Mouse (Mus musculus) splenic B cell, adult 2 months (primary cell): ENCODE data around the gene Syce1.
"Not testable (repeated sequence)": the region's sequence is repeated elsewhere in the genome, so short reads cannot be mapped to it uniquely, and the experiment has no call there.

Experiments used
- DNase-seq: peaks from one replicate; pipeline ENCODE4 v3.0.0-alpha.2; 2011; ENCODE audit warnings: low read depth, low spot score
- H3K27me3 ChIP-seq: 2 replicates; pipeline ENCODE4 v1.6.1; 2012; ENCODE audit warnings: mild to moderate bottlenecking, low read length, moderate library complexity, mixed read lengths; ENCODE audit not compliant: control insufficient read depth, poor library complexity, insufficient read depth, severe bottlenecking
- H3K36me3 ChIP-seq: 2 replicates; pipeline ENCODE4 v1.6.1; 2012; ENCODE audit warnings: mild to moderate bottlenecking, low read length, moderate library complexity, mixed read lengths; ENCODE audit not compliant: control insufficient read depth, poor library complexity, insufficient read depth, severe bottlenecking

Syce1 gene

GRCm38 (mm10) chr7:140805704-140806103 lies 18.1 kb upstream of the Syce1 start:
- Histone ChIP-seq H3K27me3 (no peaks in the 10 kb centered on the region), H3K36me3 (no peaks in the 10 kb centered on the region)
- DNase-seq = peak; percentile 44

- Histone ChIP-seq H3K36me3 (no peaks in the 10 kb centered on the region), H3K27me3 (no peaks in the 10 kb centered on the region)
- no peak for DNase-seq
These were observed 15.0 kb upstream of the Syce1 start for GRCm38 (mm10) chr7:140802629-140803028.

- H3K27me3 ChIP-seq = no peaks in the 10 kb centered on the region
- H3K36me3 ChIP-seq = no peaks in the 10 kb centered on the region
These were observed 10.6 kb upstream of the Syce1 start for GRCm38 (mm10) chr7:140798212-140798611.

GRCm38 (mm10) chr7:140797619-140798018 lies 10.0 kb upstream of the Syce1 start:
- no peaks in the 10 kb centered on the region for H3K36me3 ChIP-seq

More at GRCm38 (mm10) chr7:140798212-140798611, 10.6 kb upstream of the Syce1 start:
- DNase-seq = no peak

GRCm38 (mm10) chr7:140793541-140793940 lies 5.9 kb upstream of the Syce1 start:
- Histone ChIP-seq H3K27me3 (no peaks in the 10 kb centered on the region), H3K36me3 (no peaks in the 10 kb centered on the region)
- DNase-seq = no peak

More at GRCm38 (mm10) chr7:140797619-140798018, 10.0 kb upstream of the Syce1 start:
- DNase-seq = no peak
- no peaks in the 10 kb centered on the region for H3K27me3 ChIP-seq

GRCm38 (mm10) chr7:140788053-140788435 lies 392 bp upstream of the Syce1 start:
- Histone ChIP-seq H3K36me3 (no peaks in the 10 kb centered on the region), H3K27me3 (no peaks in the 10 kb centered on the region)
- no peak for DNase-seq

GRCm38 (mm10) chr7:140780548-140780947 lies 7.1 kb downstream of the Syce1 start:
- no peaks in the 10 kb centered on the region for H3K36me3 ChIP-seq
- no peaks in the 10 kb centered on the region for H3K27me3 ChIP-seq
- no peak for DNase-seq

- H3K27me3 ChIP-seq = no peaks in the 10 kb centered on the region
- H3K36me3 ChIP-seq = no peaks in the 10 kb centered on the region
- DNase-seq = no peak
These were observed 21.5 kb downstream of the Syce1 start for GRCm38 (mm10) chr7:140765888-140766739.

- not testable (repeated sequence) for H3K36me3 ChIP-seq, H3K27me3 ChIP-seq, DNase-seq
These were observed 22.3 kb downstream of the Syce1 start for GRCm38 (mm10) chr7:140765391-140765790.

- no peak for DNase-seq
- Histone ChIP-seq H3K27me3 (no peaks in the 10 kb centered on the region), H3K36me3 (no peaks in the 10 kb centered on the region)
These were observed 24.1 kb downstream of the Syce1 start, which contains the start of gene Cyp2e1 for GRCm38 (mm10) chr7:140763447-140764020. Gene Cyp2e1 (plus strand): TSS chr7:140763739.

GRCm38 (mm10) chr7:140760647-140761046 lies 27.0 kb downstream of the Syce1 start:
- no peak for DNase-seq
- H3K36me3 ChIP-seq = no peaks in the 10 kb centered on the region
- no peaks in the 10 kb centered on the region for H3K27me3 ChIP-seq

GRCm38 (mm10) chr7:140756151-140756854 lies 31.3 kb downstream of the Syce1 start:
- Histone ChIP-seq H3K27me3 (no peaks in the 10 kb centered on the region), H3K36me3 (no peaks in the 10 kb centered on the region)
- no peak for DNase-seq

- no peaks in the 10 kb centered on the region for H3K27me3 ChIP-seq
- H3K36me3 ChIP-seq = no peaks in the 10 kb centered on the region
- no peak for DNase-seq
These were observed 33.1 kb downstream of the Syce1 start for GRCm38 (mm10) chr7:140754556-140754955.

GRCm38 (mm10) chr7:140748827-140749160 lies 38.9 kb downstream of the Syce1 start:
- no peak for DNase-seq
- H3K27me3 ChIP-seq = no peaks in the 10 kb centered on the region
- H3K36me3 ChIP-seq = no peaks in the 10 kb centered on the region
